Mouse (Mus musculus): ENCODE data around the gene Serinc5.

The Serinc5 gene

GRCm38 (mm10) chr13:92704189-92704588 lies 93.3 kb downstream of the Serinc5 start:
- DNase-seq (ENCODE audit: low read depth, low spot score), result no peak

DNA sequence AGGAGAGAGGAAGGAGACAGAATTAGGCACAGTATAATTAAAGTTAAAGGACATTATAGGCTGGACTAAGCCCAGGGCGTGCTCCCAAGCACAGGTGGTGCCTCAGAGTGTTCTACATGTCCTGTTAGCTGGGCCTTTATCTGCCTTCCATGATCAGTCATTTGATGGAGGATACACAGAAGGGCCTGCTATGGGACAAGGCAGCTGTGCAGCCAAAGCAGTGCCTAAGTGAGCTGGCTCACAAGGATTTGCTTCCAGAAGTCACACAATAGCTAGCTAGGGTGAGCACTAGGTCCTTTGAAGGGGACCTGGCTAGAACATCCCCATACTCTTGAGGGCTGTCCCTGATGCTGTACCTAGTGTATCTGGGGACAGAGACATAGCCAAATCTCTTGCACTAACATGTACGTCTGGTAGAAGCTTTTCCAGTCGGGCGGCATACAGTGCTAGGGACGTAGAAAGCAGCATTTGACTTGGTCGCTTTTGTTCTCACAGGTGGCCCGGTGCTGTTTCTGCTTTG lies 94.2 kb downstream of the Serinc5 start:
- no peak for DNase-seq (ENCODE audit: low read depth, low spot score)

DNA sequence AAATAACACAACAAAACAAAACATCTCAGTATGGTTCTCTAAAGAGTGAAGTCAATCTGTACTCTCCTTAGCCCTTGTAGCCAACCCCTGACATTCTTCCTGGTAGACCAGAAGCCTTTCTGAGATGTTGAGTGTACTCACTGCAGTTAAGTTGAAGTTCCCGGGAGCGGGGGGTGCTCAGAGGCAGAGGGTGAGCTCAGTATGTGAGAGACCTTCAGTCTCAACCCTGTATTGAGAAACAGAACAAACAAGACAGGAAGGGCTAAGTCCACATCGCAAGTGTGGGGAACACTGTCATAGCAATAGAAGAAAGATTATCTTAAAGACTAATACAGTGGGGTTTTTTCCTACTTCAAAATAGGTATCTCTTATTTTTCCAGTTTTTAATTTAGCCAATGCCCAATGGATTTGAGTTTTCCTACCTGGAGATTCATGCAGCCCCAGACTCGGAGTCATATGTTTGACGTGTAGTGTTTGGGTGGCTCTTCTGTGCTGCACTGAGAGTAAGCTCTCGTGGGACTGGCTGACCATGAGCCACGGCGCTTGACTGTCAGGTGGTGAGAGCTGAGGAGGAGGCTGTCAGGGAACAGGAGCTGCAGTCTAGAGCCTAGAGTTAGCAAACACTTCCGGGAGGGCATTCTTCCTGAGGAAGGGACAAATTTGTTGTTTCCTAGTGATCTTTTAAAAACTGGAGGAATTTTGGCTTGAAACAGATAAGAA lies 95.6 kb downstream of the Serinc5 start:
- no peak for DNase-seq (ENCODE audit: low read depth, low spot score)

GRCm38 (mm10) chr13:92707941-92708340 lies 97.0 kb downstream of the Serinc5 start:
- no peak for DNase-seq (ENCODE audit: low read depth, low spot score)

DNA sequence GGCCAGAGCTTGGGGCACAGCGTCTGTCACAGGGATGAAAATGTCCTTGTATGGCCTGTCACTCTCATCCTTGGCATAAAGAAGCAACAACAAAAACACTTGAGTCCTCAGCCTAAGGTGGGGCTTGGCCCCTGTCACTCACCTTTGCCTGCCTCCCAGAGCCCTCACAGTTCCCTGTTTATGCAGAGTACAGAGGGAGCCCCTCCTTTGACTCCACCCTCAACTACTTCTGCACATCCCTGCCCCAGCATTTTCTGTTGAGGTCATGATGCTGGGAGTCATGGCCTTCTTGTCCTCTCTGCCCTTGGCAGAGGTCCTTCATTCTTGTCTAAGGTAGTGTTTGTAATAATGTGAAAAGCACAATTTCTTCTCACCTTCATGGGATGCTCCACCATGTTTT lies 97.6 kb downstream of the Serinc5 start:
- no peak for DNase-seq (ENCODE audit: low read depth, low spot score)

DNA sequence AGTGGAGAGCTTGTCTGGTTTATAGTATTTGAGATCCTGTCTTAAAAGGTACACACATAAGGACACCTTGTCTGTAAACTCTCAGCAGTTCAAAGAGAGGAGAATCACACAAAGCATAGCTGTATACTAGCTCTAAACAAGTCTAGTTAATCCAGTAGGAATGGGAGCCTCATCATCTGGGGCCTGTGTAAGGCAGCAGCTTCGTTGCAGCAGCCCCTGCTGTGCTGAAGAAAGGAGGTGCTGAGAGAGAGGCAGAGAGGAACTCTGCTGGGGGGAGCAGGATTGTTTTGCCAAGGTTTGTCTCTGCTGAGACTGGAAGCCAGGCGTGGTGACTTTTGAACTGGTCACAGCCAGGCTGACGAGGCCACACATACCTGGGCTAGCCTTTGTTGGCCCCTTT lies 98.6 kb downstream of the Serinc5 start:
- peak; percentile 40 for DNase-seq (ENCODE audit: low read depth, low spot score)

DNA sequence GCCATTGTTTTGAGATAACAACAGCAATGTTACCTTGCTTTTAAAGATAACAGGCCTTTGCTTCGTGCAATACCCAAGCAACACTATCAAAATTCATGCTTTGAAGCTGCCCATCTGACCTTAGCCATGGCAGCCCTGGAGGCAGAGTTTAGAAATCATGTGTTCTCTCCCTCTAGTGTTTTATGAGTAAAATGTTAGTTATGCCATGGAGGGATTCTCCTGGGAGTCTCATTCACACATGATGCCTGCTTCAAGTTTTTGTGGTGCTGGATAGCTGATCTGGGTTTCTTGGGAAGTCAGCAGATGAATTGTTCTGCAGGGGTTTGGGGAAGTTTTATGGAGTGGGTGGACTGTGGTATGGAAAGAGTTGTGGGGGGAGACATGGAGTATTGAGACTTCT lies 99.5 kb downstream of the Serinc5 start:
- DNase-seq (ENCODE audit: low read depth, low spot score), result no peak

GRCm38 (mm10) chr13:92711821-92712220 lies 100.9 kb downstream of the Serinc5 start:
- no peak for DNase-seq (ENCODE audit: low read depth, low spot score)

DNA sequence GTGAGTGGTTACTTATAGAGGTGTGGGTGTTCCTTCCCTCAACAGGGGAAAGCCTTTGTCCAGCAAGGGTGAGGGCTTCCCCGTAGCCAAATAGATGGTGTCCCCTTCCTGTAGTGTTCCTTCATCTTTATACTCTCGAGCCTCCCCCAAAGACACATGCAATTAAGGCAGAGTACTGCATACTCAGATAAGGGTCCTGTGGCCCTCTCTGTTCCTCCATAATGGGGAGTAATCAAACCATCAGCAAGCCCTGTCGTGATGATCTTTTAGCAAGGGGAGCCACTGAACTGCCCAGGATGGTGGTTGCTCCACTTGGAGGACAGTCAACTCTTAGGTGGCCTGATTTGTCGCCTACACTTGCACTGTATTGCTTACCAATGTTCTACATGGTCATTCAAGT lies 101.7 kb downstream of the Serinc5 start:
- no peak for DNase-seq (ENCODE audit: low read depth, low spot score)

GRCm38 (mm10) chr13:92717851-92718665 lies 107.2 kb downstream of the Serinc5 start:
- no peak for DNase-seq (ENCODE audit: low read depth, low spot score)

DNA sequence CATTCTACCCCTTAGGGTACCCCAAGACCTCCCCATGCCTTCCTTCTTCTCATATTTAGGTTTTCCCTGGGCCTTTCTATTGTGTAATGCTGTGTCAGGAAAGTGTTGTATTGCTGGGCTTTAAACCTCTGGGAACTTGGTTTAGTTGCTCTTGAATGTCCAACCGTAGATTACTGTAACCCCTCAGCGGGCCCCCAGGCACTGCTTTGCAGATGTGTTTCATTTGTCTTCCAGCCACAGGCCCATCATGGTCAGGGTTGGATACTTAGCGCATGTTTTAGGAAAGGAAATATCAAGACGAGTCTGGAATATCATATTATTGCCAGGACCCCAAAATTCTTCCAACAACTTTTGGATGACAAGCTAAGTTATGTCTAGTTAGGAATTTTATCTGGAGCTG lies 110.1 kb downstream of the Serinc5 start:
- DNase-seq (ENCODE audit: low read depth, low spot score), result no peak

- DNase-seq (ENCODE audit: low read depth, low spot score), result no peak
These were observed 111.5 kb downstream of the Serinc5 start for GRCm38 (mm10) chr13:92722389-92722788.

- no peak for DNase-seq (ENCODE audit: low read depth, low spot score)
These were observed 118.9 kb downstream of the Serinc5 start for GRCm38 (mm10) chr13:92729811-92730210.

DNA sequence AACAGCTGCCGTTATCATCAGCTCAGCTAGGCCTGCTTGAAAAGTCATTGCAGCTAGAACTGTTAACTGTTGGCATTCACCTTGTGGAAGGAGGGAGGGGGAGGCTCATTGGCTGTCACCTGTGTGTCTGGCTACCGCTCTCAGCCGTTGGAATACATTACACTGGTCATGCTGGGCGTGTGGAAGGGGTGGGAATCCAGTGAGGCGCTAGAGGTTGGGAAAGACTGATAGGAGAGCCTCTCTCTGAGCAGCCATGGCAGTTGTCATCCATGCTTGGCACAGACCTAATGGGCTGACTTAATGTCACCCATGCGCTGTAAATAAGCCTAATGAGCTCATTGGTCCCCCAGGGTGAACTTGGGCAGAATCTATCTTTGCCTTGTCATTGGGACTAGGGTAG lies 120.9 kb downstream of the Serinc5 start:
- no peak for DNase-seq (ENCODE audit: low read depth, low spot score)

DNA sequence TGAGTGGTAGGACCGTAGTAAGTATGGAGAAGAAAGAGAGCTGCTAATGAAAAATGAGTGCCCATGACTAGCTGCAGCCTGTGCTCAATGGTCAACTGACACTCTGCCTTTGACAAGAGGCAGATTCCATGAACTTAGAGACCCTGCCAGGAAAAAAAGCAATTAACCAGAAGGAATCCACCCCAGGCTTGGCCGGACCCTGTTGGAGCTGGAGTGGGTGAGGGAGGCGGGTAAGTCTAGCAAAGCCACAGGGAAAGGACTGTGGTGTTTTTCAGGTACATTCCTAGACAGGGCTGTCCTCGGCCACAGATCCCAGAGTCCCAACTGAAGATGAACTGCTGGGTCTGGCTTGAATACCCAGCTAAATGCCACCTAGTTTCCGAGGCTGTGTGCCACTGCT lies 121.9 kb downstream of the Serinc5 start:
- DNase-seq (ENCODE audit: low read depth, low spot score), result no peak

DNA sequence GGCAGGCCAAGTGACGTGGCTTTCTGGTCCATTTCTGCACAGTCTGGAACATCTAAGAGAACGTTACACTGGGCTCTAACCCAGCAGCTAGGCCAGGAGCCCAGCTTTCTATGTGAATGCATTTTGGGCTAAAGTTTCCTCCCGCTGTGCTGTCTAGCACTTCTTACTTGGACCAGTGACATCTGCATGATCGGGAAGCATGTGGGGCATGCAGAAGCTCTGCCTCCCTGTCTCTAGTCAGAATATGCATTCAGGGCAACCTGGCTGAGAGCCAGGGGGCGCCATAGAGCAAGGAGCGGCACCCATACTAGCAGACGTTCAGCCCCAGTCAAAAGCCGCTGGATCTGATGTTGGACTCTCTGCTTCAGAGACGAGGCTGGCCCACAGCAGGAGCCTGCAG lies 122.4 kb downstream of the Serinc5 start:
- peak; percentile 80 for DNase-seq (ENCODE audit: low read depth, low spot score)

- no peak for DNase-seq (ENCODE audit: low read depth, low spot score)
These were observed 122.8 kb downstream of the Serinc5 start for GRCm38 (mm10) chr13:92733741-92734140.

GRCm38 (mm10) chr13:92735693-92736092 lies 124.8 kb downstream of the Serinc5 start:
- no peak for DNase-seq (ENCODE audit: low read depth, low spot score)

DNA sequence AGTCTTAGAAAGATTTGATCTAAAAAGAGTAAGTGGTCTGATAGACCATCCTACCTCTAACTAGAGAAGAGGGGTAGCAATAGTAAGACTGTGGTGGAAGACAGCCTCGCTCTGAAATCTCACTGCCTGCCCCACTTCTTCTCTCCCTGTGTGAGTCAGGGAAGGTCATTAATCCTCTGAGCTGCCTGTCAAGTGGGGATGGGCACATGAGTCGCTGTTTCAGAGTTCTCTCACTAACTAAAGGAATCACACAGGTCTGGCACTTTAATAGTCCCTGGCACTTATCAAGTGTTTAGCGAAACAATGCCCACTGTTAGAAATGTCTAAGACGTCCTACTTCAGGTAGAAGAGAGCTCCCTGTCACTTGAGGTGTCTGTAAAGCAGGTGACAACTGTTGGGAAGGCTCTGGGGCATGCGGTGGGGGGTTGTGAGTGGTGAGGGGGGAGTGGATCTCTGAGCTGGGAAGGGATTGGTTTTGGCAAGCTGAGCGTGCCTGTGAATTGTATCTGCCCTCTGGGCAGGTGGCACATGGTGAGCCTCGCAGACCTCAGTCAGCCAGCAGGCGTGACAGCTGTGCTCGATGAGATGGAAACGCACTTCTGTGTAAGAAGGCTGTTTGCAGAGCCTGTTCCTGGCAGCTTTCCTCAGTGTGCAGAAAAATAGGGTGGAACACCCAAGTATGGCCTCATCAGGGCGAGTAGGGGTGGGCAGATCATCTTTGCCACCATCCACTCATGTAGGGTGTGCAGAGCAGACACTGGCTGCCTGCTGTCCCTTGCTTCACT lies 125.8 kb downstream of the Serinc5 start:
- no peak for DNase-seq (ENCODE audit: low read depth, low spot score)

DNA sequence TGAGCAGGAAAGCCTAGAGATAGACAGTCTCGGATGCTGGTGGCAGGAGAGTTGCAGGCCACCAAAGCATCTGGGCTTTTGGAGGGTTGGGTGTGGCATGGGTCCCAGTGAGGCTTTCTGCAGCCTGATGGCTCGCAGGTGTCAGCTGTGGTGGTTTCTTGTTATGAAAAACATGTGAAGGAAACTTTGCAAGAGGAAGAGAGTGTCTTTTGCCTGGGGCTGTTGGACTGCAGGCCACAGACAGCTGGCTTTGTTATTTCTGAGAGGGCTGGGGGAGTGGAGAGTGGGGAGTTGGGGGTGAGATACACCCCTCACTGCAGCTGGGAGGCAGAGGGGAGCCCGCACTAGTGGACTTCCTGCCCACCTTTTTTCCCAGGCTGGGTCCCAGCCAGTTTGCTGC lies 127.9 kb downstream of the Serinc5 start:
- no peak for DNase-seq (ENCODE audit: low read depth, low spot score)

- no peak for DNase-seq (ENCODE audit: low read depth, low spot score)
These were observed 129.0 kb downstream of the Serinc5 start for GRCm38 (mm10) chr13:92739858-92740257.

DNA sequence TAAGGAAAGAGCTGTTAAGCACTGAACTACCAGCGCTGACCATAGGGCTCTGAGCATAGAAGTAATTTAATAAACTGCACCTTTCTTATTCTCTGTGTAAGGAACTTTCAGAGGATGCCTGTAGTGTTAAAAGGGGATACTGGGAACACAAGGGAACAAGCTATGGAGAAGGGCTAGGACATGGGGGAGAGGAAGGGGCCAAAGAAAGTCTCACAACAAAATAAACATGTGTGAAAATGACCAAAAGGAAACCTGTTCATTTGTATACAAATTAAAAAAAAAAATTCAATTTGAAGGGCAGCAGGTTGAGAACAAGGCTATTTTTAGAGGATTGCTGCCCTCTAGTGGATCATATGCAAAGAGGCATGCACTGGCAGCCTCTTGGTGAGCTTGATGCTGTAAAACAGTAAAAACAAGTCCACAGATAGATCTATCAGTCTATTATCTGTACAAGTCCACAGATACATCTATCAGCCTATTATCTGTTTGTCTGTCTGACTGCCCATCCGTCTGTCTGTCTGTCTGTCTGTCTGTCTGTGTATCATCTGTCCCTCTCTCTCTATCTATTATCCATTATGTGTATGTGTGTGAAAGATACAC lies 129.9 kb downstream of the Serinc5 start:
- DNase-seq (ENCODE audit: low read depth, low spot score), result peak; percentile 59
